Mouse (Mus musculus): Measurements from ENCODE around the gene Gja5. TPM values are rescaled to one million over a fixed set of nuclear protein-coding genes. Genes with fewer than 3 reads are reported as not detected.

The Gja5 gene
- polyA plus RNA-seq, 1 experiment from 2014 or later: 28.6 TPM

GRCm38 (mm10) chr3:96981833-96982232 is 77.3 kb downstream of the Gja5 start:
- no peak overlapping the region for H3K9ac ChIP-seq (ENCODE audit: low read length)
- H3K4me3 ChIP-seq (ENCODE audit: low read length): no peak overlapping the region
- H3K4me1 ChIP-seq (replicated peaks; ENCODE audit: control insufficient read depth, insufficient read depth, low read length): no peaks in the 10 kb centered on the region
- no peaks in the 10 kb centered on the region for H3K36me3 ChIP-seq (ENCODE audit: control insufficient read depth, insufficient read depth, low read length)
- no peak overlapping the region for H3K4me2 ChIP-seq (ENCODE audit: low read depth, low read length)
- no peak overlapping the region for H3K27ac ChIP-seq (ENCODE audit: low read length)
- peak; percentile 61 for ATAC-seq (ENCODE audit: low read depth)
- peaks cover 6% of the 10 kb centered on the region; the same call in 1 of the 2 replicates for H3K27me3 ChIP-seq (ENCODE audit: control insufficient read depth, insufficient read depth, low read depth, low read length)
- H3K9me3 ChIP-seq (ENCODE audit: control insufficient read depth, low read length): 0 out of 2 replicates have a peak, but pooled peaks cover 2% of the 10 kb centered on the region
- 38% methylated on average over 3 of the region's 3 CpGs for WGBS

DNA sequence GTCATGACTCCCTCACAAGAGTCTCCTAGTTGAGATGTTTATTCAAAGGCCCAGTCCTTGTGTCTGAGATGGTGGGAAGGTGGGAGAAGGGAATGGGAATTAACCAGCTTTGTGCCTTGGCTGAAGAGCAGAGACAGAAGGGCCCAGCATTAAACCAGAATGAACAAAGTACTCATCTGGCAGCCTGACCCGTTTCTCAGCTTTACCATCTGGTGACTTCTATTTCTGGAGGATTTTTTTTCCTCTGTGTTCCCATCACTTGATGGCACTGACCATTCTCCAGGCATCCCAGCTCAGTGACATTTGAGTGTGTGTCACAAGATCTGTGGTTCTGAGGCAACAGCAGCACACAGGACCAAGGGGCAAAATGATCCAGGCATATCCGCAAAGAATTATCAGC is 78.2 kb downstream of the Gja5 start:
- H3K36me3 ChIP-seq (ENCODE audit: control insufficient read depth, insufficient read depth, low read length): no peaks in the 10 kb centered on the region
- 0 out of 2 replicates have a peak, but pooled peaks cover 2% of the 10 kb centered on the region for H3K9me3 ChIP-seq (ENCODE audit: control insufficient read depth, low read length)
- no peaks in the 10 kb centered on the region for H3K4me1 ChIP-seq (replicated peaks; ENCODE audit: control insufficient read depth, insufficient read depth, low read length)
- peaks cover 3% of the 10 kb centered on the region; the same call in 1 of the 2 replicates for H3K27me3 ChIP-seq (ENCODE audit: control insufficient read depth, insufficient read depth, low read depth, low read length)
- no peak overlapping the region for H3K27ac ChIP-seq (ENCODE audit: low read length)
- H3K4me2 ChIP-seq (ENCODE audit: low read depth, low read length): no peak overlapping the region
- H3K4me3 ChIP-seq (ENCODE audit: low read length): no peak overlapping the region
- ATAC-seq (ENCODE audit: low read depth): no peak
- no peak overlapping the region for H3K9ac ChIP-seq (ENCODE audit: low read length)
- 70% methylated on average over 2 of the region's 2 CpGs for WGBS

DNA sequence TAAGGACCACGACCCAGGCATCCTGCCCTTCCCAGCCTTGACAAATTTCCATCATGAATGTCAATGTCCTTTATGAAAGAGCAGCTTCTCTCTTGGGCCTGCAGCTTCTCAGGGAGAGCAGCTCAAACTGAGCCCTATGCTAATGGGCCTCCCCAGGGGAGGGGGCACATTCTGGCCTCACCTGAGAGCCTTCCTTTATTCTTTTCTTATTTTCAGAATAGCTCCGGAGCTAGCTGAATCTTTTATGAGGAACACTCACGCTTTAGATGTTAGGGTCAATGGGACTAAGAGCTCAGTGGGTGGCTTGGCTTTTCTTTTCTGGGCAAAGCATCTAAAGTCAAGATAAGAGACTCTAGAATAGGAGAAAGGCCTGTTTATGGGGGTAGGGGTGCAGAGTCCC is 88.0 kb downstream of the Gja5 start:
- Histone ChIP-seq H3K4me3 (ENCODE audit: low read length) (no peak overlapping the region), H3K27ac (ENCODE audit: low read length) (no peak overlapping the region), H3K36me3 (ENCODE audit: control insufficient read depth, insufficient read depth, low read length) (no peaks in the 10 kb centered on the region), H3K4me2 (ENCODE audit: low read depth, low read length) (no peak overlapping the region), H3K9ac (ENCODE audit: low read length) (no peak overlapping the region), H3K4me1 (replicated peaks; ENCODE audit: control insufficient read depth, insufficient read depth, low read length) (no peaks in the 10 kb centered on the region), H3K27me3 (ENCODE audit: control insufficient read depth, insufficient read depth, low read depth, low read length) (peaks cover 3% of the 10 kb centered on the region; the same call in 1 of the 2 replicates), H3K9me3 (ENCODE audit: control insufficient read depth, low read length) (no peaks in the 10 kb centered on the region)
- 50% methylated on average over 3 of the region's 3 CpGs for WGBS
- no peak for ATAC-seq (ENCODE audit: low read depth)

- H3K4me3 ChIP-seq (ENCODE audit: low read length): no peak overlapping the region
- 25% methylated on average over 6 of the region's 6 CpGs for WGBS
- ATAC-seq (ENCODE audit: low read depth): peak; percentile 47
- no peaks in the 10 kb centered on the region for H3K36me3 ChIP-seq (ENCODE audit: control insufficient read depth, insufficient read depth, low read length)
- H3K4me2 ChIP-seq (ENCODE audit: low read depth, low read length): no peak overlapping the region
- no peak overlapping the region for H3K9ac ChIP-seq (ENCODE audit: low read length)
- no peaks in the 10 kb centered on the region for H3K4me1 ChIP-seq (replicated peaks; ENCODE audit: control insufficient read depth, insufficient read depth, low read length)
- no peaks in the 10 kb centered on the region for H3K9me3 ChIP-seq (ENCODE audit: control insufficient read depth, low read length)
- H3K27me3 ChIP-seq (ENCODE audit: control insufficient read depth, insufficient read depth, low read depth, low read length): no peaks in the 10 kb centered on the region
- H3K27ac ChIP-seq (ENCODE audit: low read length): no peak overlapping the region
These were observed 93.3 kb downstream of the Gja5 start for GRCm38 (mm10) chr3:96997770-96998169.

GRCm38 (mm10) chr3:97003111-97003510 is 98.6 kb downstream of the Gja5 start:
- Histone ChIP-seq H3K27ac (ENCODE audit: low read length) (no peak overlapping the region), H3K36me3 (ENCODE audit: control insufficient read depth, insufficient read depth, low read length) (no peaks in the 10 kb centered on the region), H3K9ac (ENCODE audit: low read length) (no peak overlapping the region), H3K4me1 (replicated peaks; ENCODE audit: control insufficient read depth, insufficient read depth, low read length) (no peaks in the 10 kb centered on the region), H3K4me2 (ENCODE audit: low read depth, low read length) (no peak overlapping the region), H3K9me3 (ENCODE audit: control insufficient read depth, low read length) (no peaks in the 10 kb centered on the region), H3K4me3 (ENCODE audit: low read length) (no peak overlapping the region), H3K27me3 (ENCODE audit: control insufficient read depth, insufficient read depth, low read depth, low read length) (no peaks in the 10 kb centered on the region)
- ATAC-seq (ENCODE audit: low read depth): no peak
- WGBS: 91% methylated on average over 10 of the region's 10 CpGs

- Histone ChIP-seq H3K4me3 (ENCODE audit: low read length) (no peak overlapping the region), H3K9ac (ENCODE audit: low read length) (no peak overlapping the region), H3K4me2 (ENCODE audit: low read depth, low read length) (no peak overlapping the region), H3K9me3 (ENCODE audit: control insufficient read depth, low read length) (no peaks in the 10 kb centered on the region), H3K27ac (ENCODE audit: low read length) (no peak overlapping the region), H3K36me3 (ENCODE audit: control insufficient read depth, insufficient read depth, low read length) (no peaks in the 10 kb centered on the region), H3K4me1 (replicated peaks; ENCODE audit: control insufficient read depth, insufficient read depth, low read length) (no peaks in the 10 kb centered on the region), H3K27me3 (ENCODE audit: control insufficient read depth, insufficient read depth, low read depth, low read length) (no peaks in the 10 kb centered on the region)
- no peak for ATAC-seq (ENCODE audit: low read depth)
- 63% methylated on average over 4 of the region's 4 CpGs for WGBS
These were observed 100.0 kb downstream of the Gja5 start for GRCm38 (mm10) chr3:97004509-97004908.

GRCm38 (mm10) chr3:97007010-97007448 is 102.5 kb downstream of the Gja5 start:
- Histone ChIP-seq H3K27me3 (ENCODE audit: control insufficient read depth, insufficient read depth, low read depth, low read length) (no peaks in the 10 kb centered on the region), H3K4me3 (ENCODE audit: low read length) (no peak overlapping the region), H3K4me2 (ENCODE audit: low read depth, low read length) (no peak overlapping the region), H3K36me3 (ENCODE audit: control insufficient read depth, insufficient read depth, low read length) (no peaks in the 10 kb centered on the region), H3K9ac (ENCODE audit: low read length) (no peak overlapping the region), H3K4me1 (replicated peaks; ENCODE audit: control insufficient read depth, insufficient read depth, low read length) (no peaks in the 10 kb centered on the region), H3K27ac (ENCODE audit: low read length) (no peak overlapping the region), H3K9me3 (ENCODE audit: control insufficient read depth, low read length) (no peaks in the 10 kb centered on the region)
- 47% methylated on average over 3 of the region's 3 CpGs for WGBS
- no peak for ATAC-seq (ENCODE audit: low read depth)

DNA sequence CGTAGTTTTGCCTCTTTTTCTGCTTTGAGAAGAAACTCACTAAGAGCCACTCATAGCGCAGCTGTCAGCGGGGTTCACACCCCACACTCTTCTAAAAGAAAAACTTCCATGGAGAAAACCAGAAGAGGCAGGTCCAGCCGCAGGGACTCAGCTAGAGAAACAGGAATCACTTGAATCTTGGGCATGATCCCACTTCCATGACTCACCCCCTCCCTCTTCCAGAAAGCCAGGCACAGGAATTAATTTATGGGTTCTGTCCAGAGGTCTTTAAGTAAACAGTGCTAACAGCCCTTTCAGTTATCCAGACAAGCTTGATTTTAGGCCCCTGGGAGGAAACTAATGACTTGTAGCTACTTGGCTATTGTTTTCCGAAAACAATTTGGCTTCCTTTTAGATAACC is 120.7 kb downstream of the Gja5 start:
- Histone ChIP-seq H3K9ac (ENCODE audit: low read length) (no peak overlapping the region), H3K9me3 (ENCODE audit: control insufficient read depth, low read length) (no peaks in the 10 kb centered on the region), H3K4me1 (replicated peaks; ENCODE audit: control insufficient read depth, insufficient read depth, low read length) (peaks cover 9% of the 10 kb centered on the region; the same call in 1 of the 2 replicates), H3K27me3 (ENCODE audit: control insufficient read depth, insufficient read depth, low read depth, low read length) (no peaks in the 10 kb centered on the region), H3K36me3 (ENCODE audit: control insufficient read depth, insufficient read depth, low read length) (no peaks in the 10 kb centered on the region), H3K27ac (ENCODE audit: low read length) (no peak overlapping the region), H3K4me2 (ENCODE audit: low read depth, low read length) (no peak overlapping the region), H3K4me3 (ENCODE audit: low read length) (no peak overlapping the region)
- WGBS: 32% methylated on average over 5 of the region's 5 CpGs
- peak; percentile 82 for ATAC-seq (ENCODE audit: low read depth)

GRCm38 (mm10) chr3:97032053-97032496 is 127.6 kb downstream of the Gja5 start:
- Histone ChIP-seq H3K27me3 (ENCODE audit: control insufficient read depth, insufficient read depth, low read depth, low read length) (no peaks in the 10 kb centered on the region), H3K9ac (ENCODE audit: low read length) (peak overlapping the region; percentile 48; the same call in 1 of the 2 replicates)
- WGBS: 2% methylated on average over 10 of the region's 10 CpGs

DNA sequence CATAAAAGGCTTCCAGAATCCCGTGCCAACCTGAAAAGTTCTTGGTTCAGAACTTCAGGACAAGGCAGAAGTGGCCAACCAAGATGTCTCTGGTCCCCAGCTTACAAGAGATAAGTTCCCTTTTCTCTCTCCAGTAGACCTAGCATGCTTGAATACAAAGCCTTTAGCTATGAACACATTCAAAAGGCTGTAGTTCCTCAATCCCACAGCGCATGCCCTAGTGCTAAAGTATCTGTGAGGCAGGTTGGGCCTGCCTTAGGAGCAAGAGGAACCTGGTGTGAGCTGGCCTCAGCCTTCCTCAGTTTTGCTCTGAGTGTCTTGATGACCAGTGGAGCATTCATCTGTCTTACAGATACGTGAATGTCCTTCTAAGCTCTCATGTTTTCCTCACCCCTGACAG is 131.1 kb downstream of the Gja5 start:
- H3K27ac ChIP-seq (ENCODE audit: low read length): no peak overlapping the region
- H3K9me3 ChIP-seq (ENCODE audit: control insufficient read depth, low read length): no peaks in the 10 kb centered on the region
- peaks cover 13% of the 10 kb centered on the region for H3K4me1 ChIP-seq (replicated peaks; ENCODE audit: control insufficient read depth, insufficient read depth, low read length)
- no peak overlapping the region for H3K9ac ChIP-seq (ENCODE audit: low read length)
- no peak overlapping the region for H3K4me2 ChIP-seq (ENCODE audit: low read depth, low read length)
- WGBS: 79% methylated on average over 3 of the region's 3 CpGs
- H3K36me3 ChIP-seq (ENCODE audit: control insufficient read depth, insufficient read depth, low read length): no peaks in the 10 kb centered on the region
- no peaks in the 10 kb centered on the region for H3K27me3 ChIP-seq (ENCODE audit: control insufficient read depth, insufficient read depth, low read depth, low read length)
- H3K4me3 ChIP-seq (ENCODE audit: low read length): no peak overlapping the region
- no peak for ATAC-seq (ENCODE audit: low read depth)

More at GRCm38 (mm10) chr3:97032053-97032496, 127.6 kb downstream of the Gja5 start:
- H3K4me1 ChIP-seq (replicated peaks; ENCODE audit: control insufficient read depth, insufficient read depth, low read length): peaks cover 9% of the 10 kb centered on the region
- peak; percentile 57 for ATAC-seq (ENCODE audit: low read depth)
- peak overlapping the region; percentile 12; the same call in 1 of the 2 replicates for H3K27ac ChIP-seq (ENCODE audit: low read length)
- no peaks in the 10 kb centered on the region for H3K36me3 ChIP-seq (ENCODE audit: control insufficient read depth, insufficient read depth, low read length)
- peak overlapping the region; percentile 52 for H3K4me2 ChIP-seq (ENCODE audit: low read depth, low read length)
- no peaks in the 10 kb centered on the region for H3K9me3 ChIP-seq (ENCODE audit: control insufficient read depth, low read length)
- peak overlapping the region; percentile 31 for H3K4me3 ChIP-seq (ENCODE audit: low read length)

Measured in lung, embryonic 16.5 days (tissue).